Mouse (Mus musculus) spleen, adult 2 months (tissue): ENCODE results near the gene Gm45808. TPM values are rescaled to one million over a fixed set of nuclear protein-coding genes. Genes with fewer than 3 reads are reported as not detected.
"Not testable (repeated sequence)": the region's sequence is repeated elsewhere in the genome, so short reads cannot be mapped to it uniquely, and the experiment has no call there.

Source experiments
- DNase-seq, 2 experiments: peaks; one replicate each; pipeline versions ENCODE4 v3.0.0 to v3.0.0-alpha.2; 2012 to 2021; ENCODE audit warnings: low spot score in 2 of 2, low read depth in 1 of 2
- H3K27ac ChIP-seq: fragments of 200-500 bp; 2 replicates; pipeline ENCODE4 v1.5.1; 2012; ENCODE audit warnings: low read length, inconsistent platforms; ENCODE audit not compliant: insufficient read depth
- H3K27me3 ChIP-seq: fragments of 200-500 bp; 2 replicates; pipeline ENCODE4 v1.6.1; 2012; ENCODE audit warnings: mild to moderate bottlenecking, moderate library complexity, low read length, inconsistent platforms; ENCODE audit not compliant: control insufficient read depth, insufficient read depth
- H3K36me3 ChIP-seq: fragments of 200-500 bp; 2 replicates; pipeline ENCODE4 v1.6.1; 2012; ENCODE audit warnings: mild to moderate bottlenecking, low read length, inconsistent platforms; ENCODE audit not compliant: control insufficient read depth, insufficient read depth
- H3K4me1 ChIP-seq: fragments of 200-500 bp; 2 replicates; pipeline ENCODE4 v1.6.1; 2011; ENCODE audit warnings: inconsistent platforms; ENCODE audit not compliant: control insufficient read depth, insufficient read depth, insufficient read length
- H3K4me3 ChIP-seq: fragments of 200-500 bp; 2 replicates; pipeline ENCODE4 v1.5.1; 2011; ENCODE audit warnings: mild to moderate bottlenecking, inconsistent platforms; ENCODE audit not compliant: insufficient read depth, insufficient read length; ENCODE audit errors: extremely low read depth
- CTCF ChIP-seq: fragments of 200-500 bp; IDR thresholded peaks from 2 replicates; pipeline ENCODE4 v1.5.1; 2011; ENCODE audit warnings: mild to moderate bottlenecking, inconsistent platforms; ENCODE audit not compliant: insufficient read depth, insufficient read length, insufficient replicate concordance; ENCODE audit errors: extremely low read depth
- POLR2A ChIP-seq: fragments of 200-500 bp; IDR thresholded peaks from 2 replicates; pipeline ENCODE4 v1.6.1; 2011; ENCODE audit warnings: low read depth, low read length, inconsistent platforms
- WGBS: fragments of 180-500 bp; shearing (Covaris S2); methylation state at CpG from one replicate; pipeline ENCODE4 v1.1.7; 2018; 5-methylcytosine and 5-hydroxymethylcytosine counted together
- polyA plus RNA-seq: library from polyadenylated mRNA; depleted of rRNA; stranded (reverse); fragments of >200 nt; gene quantifications from 2 replicates; pipeline ENCODE4 v1.2.3, GENCODE M21; 2012

The Gm45808 gene
- polyA plus RNA-seq, 1 experiment, result 0.13 TPM

DNA sequence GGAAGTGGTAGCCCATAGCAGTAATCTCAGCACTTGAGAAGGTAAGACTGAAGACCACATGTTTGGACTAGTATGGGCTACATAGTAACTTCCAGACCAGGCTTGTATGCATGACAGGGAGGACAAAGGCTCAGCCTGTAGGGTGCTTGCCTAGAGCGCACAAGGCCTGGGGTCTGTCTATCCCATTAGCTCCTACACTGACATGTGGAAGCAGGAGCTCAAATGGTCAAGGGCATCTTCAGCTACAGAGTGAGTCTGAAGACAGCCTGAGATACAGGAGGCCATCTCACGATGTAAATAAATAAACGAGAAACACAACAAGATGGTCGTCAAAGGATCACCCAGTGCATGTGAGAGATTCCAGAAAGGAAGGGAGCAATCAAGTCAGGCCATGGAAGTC lies 24.3 kb downstream of the Gm45808 start:
- 91% methylated on average over 4 of the region's 4 CpGs for WGBS
- no peak overlapping the region for H3K27ac ChIP-seq
- H3K4me3 ChIP-seq, result no peak overlapping the region
- H3K4me1 ChIP-seq, result peaks cover 10% of the 10 kb centered on the region
- TF ChIP-seq POLR2A (no peak), CTCF (no peak)
- no peak for DNase-seq
- no peaks in the 10 kb centered on the region for H3K27me3 ChIP-seq
- peaks cover 31% of the 10 kb centered on the region for H3K36me3 ChIP-seq

DNA sequence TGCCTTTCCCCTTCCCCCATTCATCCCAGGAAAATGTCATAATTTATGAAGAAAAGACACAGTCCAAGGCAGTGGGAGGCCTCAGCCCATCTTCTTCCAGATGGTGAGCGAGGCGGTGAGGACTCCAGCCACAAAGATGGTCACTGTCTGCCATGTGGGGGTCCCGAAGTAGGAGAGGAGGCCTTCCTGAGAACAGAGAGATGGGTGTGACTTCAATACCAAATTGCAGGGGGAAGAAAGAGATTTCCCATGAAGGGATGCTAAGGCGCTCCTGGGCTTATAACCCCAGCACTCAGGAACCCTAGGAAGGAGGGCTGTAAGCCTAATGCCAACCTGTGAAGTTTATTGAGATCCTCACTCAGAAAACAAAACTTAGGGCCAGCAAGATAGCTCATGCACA lies 24.8 kb downstream of the Gm45808 start:
- DNase-seq, result no peak
- Histone ChIP-seq H3K4me3 (no peak overlapping the region), H3K27me3 (no peaks in the 10 kb centered on the region), H3K36me3 (peaks cover 33% of the 10 kb centered on the region), H3K4me1 (peaks cover 13% of the 10 kb centered on the region), H3K27ac (no peak overlapping the region)
- WGBS, result 94% methylated on average over 4 of the region's 4 CpGs
- TF ChIP-seq CTCF (no peak), POLR2A (no peak)

DNA sequence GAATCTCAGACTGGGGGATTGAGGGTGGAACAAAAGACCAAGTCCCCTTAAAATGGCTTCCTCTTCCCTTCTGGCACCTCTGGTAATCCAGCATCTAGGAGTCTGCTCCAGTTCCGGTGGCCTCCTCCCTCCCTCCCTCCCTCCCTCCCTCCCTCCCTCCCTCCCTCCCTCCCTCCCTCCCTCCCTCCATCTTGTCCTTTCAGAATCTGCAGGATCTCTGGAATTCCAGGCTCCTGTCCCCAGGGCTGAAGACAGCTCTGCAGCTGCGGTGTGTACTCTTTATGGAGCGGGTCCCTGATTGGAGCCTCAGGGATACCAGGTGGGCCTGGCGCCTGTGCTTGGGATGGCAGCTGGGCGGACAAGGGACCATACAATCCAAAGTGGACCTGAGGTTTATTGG lies 25.3 kb downstream of the Gm45808 start:
- H3K4me1 ChIP-seq, result peaks cover 13% of the 10 kb centered on the region; the same call in 1 of the 2 replicates
- TF ChIP-seq CTCF, result no peak
- TF ChIP-seq POLR2A, result no peak
- no peaks in the 10 kb centered on the region for H3K27me3 ChIP-seq
- peak overlapping the region; percentile 79 for H3K27ac ChIP-seq
- WGBS, result 96% methylated on average over 4 of the region's 5 CpGs
- H3K36me3 ChIP-seq, result peaks cover 34% of the 10 kb centered on the region
- no peak overlapping the region for H3K4me3 ChIP-seq
- DNase-seq, result no peak

DNA sequence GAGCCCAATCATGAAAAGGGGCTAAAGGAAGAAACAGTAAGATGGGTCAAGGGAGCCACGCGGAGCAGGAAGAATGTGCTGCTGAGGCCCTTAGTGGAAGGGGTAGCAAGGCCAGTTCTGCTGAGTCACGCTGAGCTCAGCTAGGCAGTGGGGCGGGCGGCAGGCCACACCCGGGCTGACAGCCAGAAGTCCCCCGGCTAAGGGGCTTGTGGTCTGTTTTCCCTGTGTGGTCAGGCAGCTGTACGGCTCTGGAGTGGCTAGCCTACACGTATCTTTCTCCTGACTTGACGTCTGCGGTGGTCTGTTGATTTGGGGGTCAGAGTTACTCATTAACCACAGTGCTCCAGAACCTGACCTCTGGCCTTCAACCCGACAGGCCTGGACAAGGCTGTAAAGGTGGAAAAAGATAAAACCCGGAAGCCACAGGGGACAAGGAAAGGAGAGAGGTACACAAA lies 25.7 kb downstream of the Gm45808 start:
- peak overlapping the region; percentile 79 for H3K27ac ChIP-seq
- TF ChIP-seq POLR2A, result no peak
- no peak for TF ChIP-seq CTCF
- peaks cover 34% of the 10 kb centered on the region for H3K36me3 ChIP-seq
- no peak overlapping the region for H3K4me3 ChIP-seq
- H3K4me1 ChIP-seq, result peaks cover 9% of the 10 kb centered on the region; the same call in 1 of the 2 replicates
- H3K27me3 ChIP-seq, result no peaks in the 10 kb centered on the region
- peak in 1 of 2 experiments; percentile 33 for DNase-seq
- WGBS, result 46% methylated on average over 13 of the region's 13 CpGs

DNA sequence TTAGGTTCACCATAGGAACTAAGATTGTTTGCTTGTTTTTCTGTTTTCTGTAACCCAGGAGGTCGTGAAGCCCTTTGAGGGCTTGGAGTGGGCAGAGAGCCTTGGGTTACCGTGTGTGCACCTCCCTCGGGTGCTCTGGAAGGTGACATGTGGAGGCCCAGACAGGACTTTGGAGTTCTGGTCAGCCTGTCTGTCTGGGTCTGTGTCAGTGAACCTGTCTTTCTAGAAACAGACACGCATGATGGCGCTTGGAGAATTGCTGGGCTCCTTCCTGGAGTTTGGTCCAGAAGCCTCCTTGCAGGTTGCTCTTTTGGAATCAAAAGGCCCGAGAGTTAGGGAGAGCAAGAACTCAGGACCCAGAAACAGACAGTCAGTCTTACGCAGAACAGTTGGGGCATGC lies 26.2 kb downstream of the Gm45808 start:
- WGBS, result 60% methylated on average over 7 of the region's 7 CpGs
- H3K4me3 ChIP-seq, result no peak overlapping the region

DNA sequence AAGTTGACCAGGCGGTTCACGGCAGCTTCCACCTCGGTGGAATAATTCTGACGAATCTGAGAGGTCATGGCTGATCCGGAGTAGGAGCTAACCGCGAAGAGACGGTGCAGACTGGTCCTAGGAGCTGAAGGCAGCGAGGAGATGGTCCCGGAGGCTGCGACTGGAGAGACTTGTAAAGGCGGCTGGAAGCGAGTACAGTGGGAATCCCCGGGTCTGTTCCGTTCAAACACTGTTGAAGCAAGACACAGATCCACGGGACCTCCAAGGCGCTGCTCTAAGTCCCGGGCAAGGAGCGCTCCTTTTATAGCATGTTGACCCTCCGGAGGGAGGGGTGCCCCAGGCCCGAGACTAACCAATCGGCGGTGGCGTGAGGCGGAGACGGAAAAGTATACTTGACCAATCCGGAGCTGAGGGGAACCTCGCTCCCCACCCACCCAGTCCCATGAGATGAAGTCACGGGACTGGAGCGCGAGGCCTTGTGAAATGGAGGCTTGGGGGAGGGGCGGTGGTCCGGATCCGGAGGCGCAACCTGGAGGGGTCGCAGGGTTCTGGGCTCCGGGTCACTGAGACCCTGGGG lies 27.0 kb downstream of the Gm45808 start, which contains the start of gene Ftl1:
TSS of gene Ftl1 (minus strand) at position 321 of the 577 bp plus-strand sequence.
- H3K27ac ChIP-seq, result peak within 1 kb of the TSS; percentile 87
- peak within 1 kb of the TSS; percentile 84 for H3K4me3 ChIP-seq
- peaks cover 29% of the 10 kb centered on the region for H3K36me3 ChIP-seq
- H3K4me1 ChIP-seq, H3K27me3 ChIP-seq: not testable (repeated sequence)
- peak; percentile 87 for TF ChIP-seq POLR2A
- peak; percentile 94 to 96 for DNase-seq
- WGBS, result under 1% methylated on average over 37 of the region's 37 CpGs

More for the DNA sequence above, 26.2 kb downstream of the Gm45808 start:
- Histone ChIP-seq H3K4me1 (peaks cover 6% of the 10 kb centered on the region; the same call in 1 of the 2 replicates), H3K36me3 (peaks cover 34% of the 10 kb centered on the region), H3K27me3 (no peaks in the 10 kb centered on the region), H3K27ac (peak overlapping the region; percentile 79)
- no peak for DNase-seq
- TF ChIP-seq CTCF, result no peak
- no peak for TF ChIP-seq POLR2A
